Mouse (Mus musculus) myocyte (in vitro differentiated cells): ENCODE measurements around the gene Ankrd50. TPM values are rescaled to one million over a fixed set of nuclear protein-coding genes. Genes with fewer than 3 reads are reported as not detected.

Source experiments
- H3K27me3 ChIP-seq: one replicate; pipeline ENCODE4 v1.6.1; 2011; ENCODE audit not compliant: control insufficient read depth, insufficient read depth, insufficient read length
- H3K36me3 ChIP-seq: one replicate; pipeline ENCODE4 v1.6.1; 2011; ENCODE audit not compliant: control insufficient read depth, insufficient read depth
- H3K4me2 ChIP-seq: one replicate; pipeline ENCODE4 v1.6.1; 2011; ENCODE audit warnings: low read depth, control low read depth
- H3K4me3 ChIP-seq: one replicate; pipeline ENCODE4 v1.5.1; 2011; ENCODE audit warnings: mild to moderate bottlenecking, control low read depth, moderate library complexity
- H3K79me2 ChIP-seq: one replicate; pipeline ENCODE4 v1.6.1; 2011; ENCODE audit not compliant: control insufficient read depth, insufficient read depth
- H3ac ChIP-seq: one replicate; pipeline ENCODE4 v1.6.1; 2011; ENCODE audit not compliant: control insufficient read depth, insufficient read length
- CEBPB ChIP-seq: IDR thresholded peaks from 2 replicates; pipeline ENCODE4 v1.6.1; 2011; ENCODE audit warnings: mild to moderate bottlenecking, moderate library complexity; ENCODE audit not compliant: poor library complexity, insufficient read depth, severe bottlenecking
- E2F4 ChIP-seq: IDR thresholded peaks from one replicate; pipeline ENCODE4 v1.6.1; 2011; ENCODE audit warnings: mild to moderate bottlenecking, control low read depth, moderate library complexity; ENCODE audit not compliant: insufficient read depth
- MAX ChIP-seq: IDR thresholded peaks from one replicate; pipeline ENCODE4 v1.6.1; 2011; ENCODE audit warnings: low read depth, mild to moderate bottlenecking, control low read depth
- MYOD1 ChIP-seq, 3 experiments: IDR thresholded peaks; one replicate each; pipeline ENCODE4 v1.6.1; 2011; ENCODE audit warnings: control low read depth in 2 of 3, low read depth in 2 of 3, mild to moderate bottlenecking in 2 of 3, moderate library complexity in 1 of 3; ENCODE audit not compliant: insufficient read length in 2 of 3, control insufficient read depth in 1 of 3
- MYOG ChIP-seq, 3 experiments: IDR thresholded peaks; one replicate each; pipeline ENCODE4 v1.6.1; 2011; ENCODE audit warnings: control low read depth in 2 of 3, low read depth in 2 of 3, mild to moderate bottlenecking in 2 of 3; ENCODE audit not compliant: insufficient read length in 2 of 3, control insufficient read depth in 1 of 3, insufficient read depth in 1 of 3
- POLR2A ChIP-seq: IDR thresholded peaks from one replicate; pipeline ENCODE4 v1.6.1; 2011; ENCODE audit warnings: low read depth, mild to moderate bottlenecking, control low read depth, moderate library complexity; ENCODE audit not compliant: insufficient read length
- POLR2AphosphoS2 ChIP-seq: IDR thresholded peaks from one replicate; pipeline ENCODE4 v1.6.1; 2011; ENCODE audit warnings: low read depth, control low read depth; ENCODE audit not compliant: insufficient read length
- REST ChIP-seq: IDR thresholded peaks from one replicate; pipeline ENCODE4 v1.6.1; 2011; ENCODE audit warnings: mild to moderate bottlenecking, control low read depth, moderate library complexity; ENCODE audit not compliant: insufficient read depth, insufficient read length
- SRF ChIP-seq: IDR thresholded peaks from one replicate; pipeline ENCODE4 v1.6.1; 2011; ENCODE audit warnings: low read depth; ENCODE audit not compliant: control insufficient read depth, insufficient read length
- TCF12 ChIP-seq: IDR thresholded peaks from one replicate; pipeline ENCODE4 v1.6.1; 2011; ENCODE audit warnings: mild to moderate bottlenecking, control low read depth; ENCODE audit not compliant: poor library complexity, insufficient read depth, severe bottlenecking
- TCF3 ChIP-seq: IDR thresholded peaks from one replicate; pipeline ENCODE4 v1.6.1; 2011; ENCODE audit warnings: low read depth, control low read depth; ENCODE audit not compliant: insufficient read length
- USF1 ChIP-seq: IDR thresholded peaks from one replicate; pipeline ENCODE4 v1.6.1; 2011; ENCODE audit warnings: low read depth, mild to moderate bottlenecking, control low read depth, moderate library complexity
- polyA plus RNA-seq: library from polyadenylated mRNA; unstranded; fragments of >200 nt; fragmentation: generic; extraction: Trizol; gene quantifications from one replicate; pipeline ENCODE4 v1.2.1, GENCODE M21; 2012; ENCODE audit warnings: missing spikeins

Ankrd50 gene
- polyA plus RNA-seq, 1 experiment = 44.2 TPM

DNA sequence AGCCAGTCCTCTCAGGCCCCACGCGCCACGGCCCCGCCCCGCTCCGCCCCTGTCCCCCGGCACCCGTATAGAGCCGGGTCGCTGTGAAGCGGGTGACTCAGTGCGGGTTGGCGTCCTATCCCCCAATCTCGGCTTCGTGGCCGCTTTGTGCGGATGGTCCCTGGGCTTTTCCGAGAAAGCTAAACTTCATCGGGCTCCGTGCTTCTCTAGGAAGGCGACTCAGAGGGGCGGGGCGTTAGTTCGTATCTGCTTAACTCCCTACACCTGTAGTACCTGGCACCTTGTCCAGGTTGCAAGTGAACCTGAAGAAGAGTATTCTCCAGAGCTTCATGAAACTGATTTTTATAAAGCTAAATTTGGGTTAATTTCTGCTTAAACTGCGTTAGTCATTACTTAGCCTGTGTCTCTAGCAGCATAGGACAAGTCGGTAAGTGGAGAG, 482 bp upstream of the Ankrd50 start:
- Histone ChIP-seq H3K36me3 (peaks cover 4% of the 10 kb centered on the region), H3K79me2 (peaks cover 40% of the 10 kb centered on the region), H3ac (peak overlapping the region; percentile 57), H3K4me3 (peak overlapping the region; percentile 68), H3K4me2 (peak overlapping the region; percentile 39), H3K27me3 (no peaks in the 10 kb centered on the region)
- TF ChIP-seq POLR2A (peak; percentile 79), POLR2AphosphoS2 (peak; percentile 83), MYOD1 (IDR thresholded peaks at IDR 0.05; ENCODE audit: control insufficient read depth in 1 of 3, insufficient read length in 2 of 3, low read depth in 2 of 3) (no peak)

DNA sequence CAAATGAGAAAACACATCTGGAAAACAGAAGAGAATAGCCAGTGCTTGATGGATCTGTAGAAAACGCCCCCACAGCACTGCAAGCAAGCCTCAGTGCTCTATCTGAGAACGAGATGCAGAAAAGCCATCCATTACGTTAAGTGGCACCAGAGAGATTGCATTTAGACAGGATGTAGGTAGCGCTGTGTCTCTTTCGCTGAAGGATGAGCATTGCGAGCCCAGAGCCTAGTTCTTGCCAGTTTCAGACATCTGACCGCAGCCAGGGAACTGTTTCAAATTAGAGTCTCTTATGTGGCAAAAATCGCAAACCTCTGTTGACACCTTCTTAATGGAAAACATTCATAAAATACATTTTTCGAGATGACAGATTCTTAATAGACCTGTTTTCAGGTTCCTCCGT, 1.1 kb downstream of the Ankrd50 start:
- Histone ChIP-seq H3ac (peak overlapping the region; percentile 57), H3K36me3 (peaks cover 10% of the 10 kb centered on the region), H3K4me3 (peak overlapping the region; percentile 68), H3K4me2 (peak overlapping the region; percentile 99), H3K79me2 (peaks cover 56% of the 10 kb centered on the region), H3K27me3 (no peaks in the 10 kb centered on the region)
- TF ChIP-seq SRF = no peak
- TF ChIP-seq MAX = no peak
- TF ChIP-seq REST = no peak
- TF ChIP-seq USF1 = no peak
- TF ChIP-seq MYOD1 (IDR thresholded peaks at IDR 0.05; ENCODE audit: control insufficient read depth in 1 of 3, insufficient read length in 2 of 3, low read depth in 2 of 3) = no peak
- no peak for TF ChIP-seq CEBPB
- no peak for TF ChIP-seq POLR2A
- TF ChIP-seq TCF3 = no peak
- no peak for TF ChIP-seq E2F4
- TF ChIP-seq TCF12 = no peak

DNA sequence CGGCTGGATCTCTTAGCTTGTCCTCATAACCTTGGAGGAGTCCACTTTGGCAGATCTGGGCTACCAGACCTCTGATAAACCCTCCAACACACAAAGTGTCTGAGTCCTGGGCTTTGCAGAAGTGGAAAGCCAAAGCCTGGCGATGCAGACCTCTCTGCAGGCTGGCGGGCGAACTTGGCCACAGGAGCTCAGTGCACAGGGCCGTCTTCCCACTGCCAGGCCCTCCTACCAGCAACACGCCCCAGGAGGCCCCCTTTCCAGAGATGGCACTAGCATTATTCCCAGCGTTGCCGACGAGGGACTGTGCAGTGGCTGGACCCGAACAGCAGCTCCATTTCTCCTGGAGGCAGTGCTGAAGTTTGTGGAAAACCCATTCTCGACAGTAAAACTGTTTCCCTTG, 1.9 kb downstream of the Ankrd50 start:
- Histone ChIP-seq H3K4me2 (peak overlapping the region; percentile 99), H3K79me2 (peaks cover 64% of the 10 kb centered on the region), H3ac (no peak overlapping the region), H3K27me3 (no peaks in the 10 kb centered on the region), H3K36me3 (peaks cover 13% of the 10 kb centered on the region), H3K4me3 (peak overlapping the region; percentile 68)
- TF ChIP-seq MAX = no peak
- no peak for TF ChIP-seq REST
- no peak for TF ChIP-seq SRF
- TF ChIP-seq E2F4 = no peak
- TF ChIP-seq POLR2A = no peak
- TF ChIP-seq MYOG (IDR thresholded peaks at IDR 0.05; ENCODE audit: control insufficient read depth in 1 of 3, insufficient read depth in 1 of 3, insufficient read length in 2 of 3, low read depth in 2 of 3) = no peak
- no peak for TF ChIP-seq MYOD1 (IDR thresholded peaks at IDR 0.05; ENCODE audit: control insufficient read depth in 1 of 3, insufficient read length in 2 of 3, low read depth in 2 of 3)
- TF ChIP-seq POLR2AphosphoS2 = no peak
- TF ChIP-seq USF1 = no peak
- TF ChIP-seq CEBPB = no peak

DNA sequence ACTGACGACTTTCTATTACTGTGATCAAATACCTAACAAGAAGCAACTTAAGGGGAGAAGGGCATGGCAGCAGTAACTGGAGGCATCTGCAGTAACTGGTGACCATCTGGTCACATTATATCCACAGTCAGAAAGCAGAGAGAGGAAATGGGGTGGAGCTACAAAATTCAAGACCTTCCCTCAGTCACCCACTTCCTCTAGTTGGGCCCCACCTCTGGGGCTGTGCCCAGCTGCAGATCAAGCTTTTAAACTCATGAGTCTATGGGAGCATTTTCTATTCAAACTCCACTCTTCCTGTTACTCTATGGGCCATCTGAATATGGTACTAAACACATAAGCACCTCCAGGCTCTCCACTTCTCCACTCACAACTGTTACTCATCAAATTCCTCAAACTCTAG, 3.5 kb downstream of the Ankrd50 start:
- no peak for TF ChIP-seq CEBPB
- TF ChIP-seq USF1 = no peak
- TF ChIP-seq E2F4 = no peak
- TF ChIP-seq SRF = no peak
- no peak for TF ChIP-seq MAX
- no peak for TF ChIP-seq REST
- no peak for TF ChIP-seq POLR2AphosphoS2
- no peak for TF ChIP-seq TCF12
- no peak for TF ChIP-seq POLR2A
- TF ChIP-seq TCF3 = no peak
- no peak for TF ChIP-seq MYOG (IDR thresholded peaks at IDR 0.05; ENCODE audit: control insufficient read depth in 1 of 3, insufficient read depth in 1 of 3, insufficient read length in 2 of 3, low read depth in 2 of 3)
- TF ChIP-seq MYOD1 (IDR thresholded peaks at IDR 0.05; ENCODE audit: control insufficient read depth in 1 of 3, insufficient read length in 2 of 3, low read depth in 2 of 3) = no peak
- peak overlapping the region; percentile 68 for H3K4me3 ChIP-seq

DNA sequence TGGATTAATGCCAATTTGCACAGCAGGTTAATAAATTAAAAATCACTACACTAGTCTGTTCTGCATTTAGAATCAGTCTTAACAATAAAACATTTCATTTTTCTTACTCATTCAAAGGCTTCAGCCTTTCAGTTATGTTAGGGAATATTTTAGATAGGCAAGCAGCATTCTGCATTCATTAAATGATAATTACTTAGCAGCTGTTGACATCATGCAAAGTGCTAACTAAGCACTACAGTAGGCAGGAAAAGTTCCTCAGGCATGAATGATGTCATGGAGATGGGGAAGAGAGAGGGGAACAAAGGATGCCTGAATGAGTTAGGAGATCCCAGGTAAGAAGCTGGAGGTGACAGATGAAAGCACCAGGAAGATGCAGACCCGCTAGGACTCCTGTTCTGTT, 6.7 kb downstream of the Ankrd50 start:
- Histone ChIP-seq H3K27me3 (no peaks in the 10 kb centered on the region), H3K4me3 (no peak overlapping the region), H3K36me3 (peaks cover 23% of the 10 kb centered on the region), H3K4me2 (peak overlapping the region; percentile 8), H3ac (no peak overlapping the region), H3K79me2 (peaks cover 100% of the 10 kb centered on the region)
- no peak for TF ChIP-seq POLR2AphosphoS2
- TF ChIP-seq SRF = no peak
- no peak for TF ChIP-seq TCF12
- no peak for TF ChIP-seq TCF3
- no peak for TF ChIP-seq MYOD1 (IDR thresholded peaks at IDR 0.05; ENCODE audit: control insufficient read depth in 1 of 3, insufficient read length in 2 of 3, low read depth in 2 of 3)
- no peak for TF ChIP-seq REST
- no peak for TF ChIP-seq MAX
- no peak for TF ChIP-seq USF1
- TF ChIP-seq CEBPB = no peak
- no peak for TF ChIP-seq POLR2A
- no peak for TF ChIP-seq MYOG (IDR thresholded peaks at IDR 0.05; ENCODE audit: control insufficient read depth in 1 of 3, insufficient read depth in 1 of 3, insufficient read length in 2 of 3, low read depth in 2 of 3)
- TF ChIP-seq E2F4 = no peak

More for the DNA sequence above, 3.5 kb downstream of the Ankrd50 start:
- Histone ChIP-seq H3ac (no peak overlapping the region), H3K79me2 (peaks cover 80% of the 10 kb centered on the region), H3K4me2 (peak overlapping the region; percentile 99), H3K27me3 (no peaks in the 10 kb centered on the region), H3K36me3 (peaks cover 14% of the 10 kb centered on the region)
